Mouse (Mus musculus) erythroblast, embryonic 14.5 days (primary cell): Measurements from ENCODE around the gene Ifi27l2a.
"Not testable (repeated sequence)": the region's sequence is repeated elsewhere in the genome, so short reads cannot be mapped to it uniquely, and the experiment has no call there.

Experiments
- GATA1 ChIP-seq: IDR thresholded peaks from 2 replicates; pipeline ENCODE4 v1.6.1; 2012; ENCODE audit warnings: low read length, inconsistent platforms, mixed read lengths
- TAL1 ChIP-seq: IDR thresholded peaks from 3 replicates; pipeline ENCODE4 v1.6.1; 2012; ENCODE audit warnings: low read length, inconsistent platforms, mixed read lengths

- TF ChIP-seq TAL1, GATA1: not testable (repeated sequence)
Observed at GRCm38 (mm10) chr12:103484200-103484972, 40.9 kb upstream of the Ifi27l2a start.
